Mouse (Mus musculus): ENCODE data around the gene Gm10665.
"Not testable (repeated sequence)": the region's sequence is repeated elsewhere in the genome, so short reads cannot be mapped to it uniquely, and the experiment has no call there.

The Gm10665 gene

GRCm38 (mm10) chr7:22463975-22464374 is at the start of gene Gm10665:
TSS of gene Gm10665 (minus strand) at chr7:22464075.
- not testable (repeated sequence) for DNase-seq (ENCODE audit: low spot score in 2 of 2)

- not testable (repeated sequence) for DNase-seq (ENCODE audit: low spot score in 2 of 2)
Measured at GRCm38 (mm10) chr7:22499578-22499977, 35.7 kb upstream of the Gm10665 start, which contains the start of gene Vmn1r151. TSS of gene Vmn1r151 (minus strand) at chr7:22499678.

GRCm38 (mm10) chr7:22438129-22438528 is 25.7 kb downstream of the Gm10665 start, which contains the start of gene Vmn1r149:
TSS of gene Vmn1r149 (minus strand) at chr7:22438229.
- DNase-seq (ENCODE audit: low spot score in 2 of 2), result not testable (repeated sequence)

- not testable (repeated sequence) for DNase-seq (ENCODE audit: low spot score in 2 of 2)
Measured at GRCm38 (mm10) chr7:22413283-22413682, 50.6 kb downstream of the Gm10665 start, which contains the start of gene Vmn1r148. TSS of gene Vmn1r148 (plus strand) at chr7:22413583.
